Mouse (Mus musculus) cerebellum, adult 2 months (tissue): ENCODE data around the gene Bud13.

Experiments
- CTCF ChIP-seq: fragments of 200-500 bp; IDR thresholded peaks from 2 replicates; pipeline ENCODE4 v1.5.1; 2011; ENCODE audit warnings: low read depth, mild to moderate bottlenecking, control low read depth, low read length, moderate library complexity, borderline replicate concordance; ENCODE audit not compliant: insufficient read depth
- POLR2A ChIP-seq: fragments of 200-500 bp; IDR thresholded peaks from 2 replicates; pipeline ENCODE4 v1.6.1; 2011; ENCODE audit warnings: low read length, control low read depth, borderline replicate concordance; ENCODE audit not compliant: insufficient read depth

DNA sequence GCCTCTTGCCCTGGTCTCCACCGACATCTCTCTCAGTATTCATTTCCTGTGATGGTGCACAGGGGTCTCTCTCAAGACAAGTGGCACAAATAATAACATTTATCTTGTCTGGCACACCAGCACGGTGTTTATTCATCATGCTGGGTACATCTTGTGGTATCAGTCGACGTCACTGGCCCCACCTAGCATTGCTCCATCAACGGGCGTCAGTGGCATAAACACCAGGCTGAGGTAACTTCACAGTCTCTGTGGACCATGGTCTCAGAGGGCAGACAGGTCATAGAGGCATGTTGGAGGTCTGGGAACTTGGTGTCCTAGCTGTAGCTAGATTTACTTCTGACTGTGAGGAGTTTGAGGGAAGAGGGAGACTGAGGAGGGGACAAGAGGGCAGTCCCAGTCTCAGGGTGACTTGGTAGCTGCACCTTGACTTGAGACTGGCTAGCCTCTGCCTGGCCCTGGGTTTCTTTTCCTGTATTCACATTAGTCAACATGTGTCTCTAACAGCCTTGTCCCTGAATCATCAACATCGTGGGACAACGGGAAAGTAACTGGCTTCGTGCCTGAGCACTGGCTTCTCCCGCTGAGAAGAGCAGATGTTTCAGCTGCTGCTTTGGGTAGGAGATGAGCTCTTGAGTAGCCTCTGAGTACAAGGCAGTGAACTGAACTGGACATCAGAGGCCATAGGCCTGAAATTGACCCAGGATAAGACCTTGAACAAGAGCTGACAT is 26.0 kb upstream of the Bud13 start:
- no peak for TF ChIP-seq CTCF
- TF ChIP-seq POLR2A = no peak
